ENCODE assay signal across 21 mouse cellular contexts in genomic region chr17:50570681-50571398, GRCm38 (mm10).
A peak's percentile ranks its signal among the peaks of the same experiment; 100 is the strongest.
DNase-seq lines count a peak whose midpoint lies in the region; ATAC-seq lines count a peak whose summit lies in the region.
"Had no signal": no experiment of that assay in that cellular context is flagged by ENCODE, and none has a peak within 500 bp of the region (broad histone marks: within the 10 kb centered on the region; RNA-seq: fewer than 3 reads in every experiment).

No protein-coding gene starts in this region.

- no peak overlapping the region for H3K9ac ChIP-seq in heart, embryonic 11.5 days (ENCODE audit: low read depth, low read length)
- H3K9ac ChIP-seq: embryonic facial prominence, embryonic 15.5 days; liver, postnatal 0 days; stomach, embryonic 15.5 days had no signal

- H3K27ac ChIP-seq in heart, embryonic 11.5 days (ENCODE audit: low read depth, low read length): no peak overlapping the region
- H3K27ac ChIP-seq: embryonic facial prominence, embryonic 15.5 days; forebrain, embryonic 10.5 days; stomach, embryonic 15.5 days had no signal

- no peak overlapping the region for H3K4me3 ChIP-seq in heart, embryonic 11.5 days (ENCODE audit: low read depth, low read length)
- H3K4me3 ChIP-seq: embryonic facial prominence, embryonic 15.5 days; forebrain, embryonic 10.5 days; stomach, embryonic 15.5 days had no signal

- no peaks in the 10 kb centered on the region for H3K27me3 ChIP-seq in heart, embryonic 11.5 days (ENCODE audit: control insufficient read depth, insufficient read depth, low read length)
- H3K27me3 ChIP-seq: embryonic facial prominence, embryonic 15.5 days; stomach, embryonic 15.5 days had no signal

- ATAC-seq in CD4-positive, CD25-positive, alpha-beta regulatory T cell, adult 4 months: peak; percentile 79
- ATAC-seq in inflammation-experienced regulatory T-cells, adult 6 months: peak; percentile 79
- ATAC-seq in neutrophil, adult 5-6 weeks (ENCODE audit: extremely low read depth, insufficient number of reproducible peaks, low FRiP score, poor library complexity, severe bottlenecking): peak; percentile 49
- ATAC-seq in heart, embryonic 11.5 days (replicated peaks; ENCODE audit: insufficient number of reproducible peaks, low FRiP score, low TSS enrichment): no peak
- ATAC-seq: hindbrain, embryonic 16.5 days; liver, postnatal 0 days had no signal

- DNase-seq in A20 (ENCODE audit: low read depth, low spot score): peak; percentile 65
- no peak for DNase-seq in gastrocnemius, postnatal 14 days
- DNase-seq in thymus, postnatal 25 days: no peak
- DNase-seq: cerebellum, postnatal 14 days; embryo, embryonic 11 days; heart, postnatal 4 days; kidney, adult 8-10 months; kidney, postnatal 4 days; layer of hippocampus, postnatal 36 days; liver; liver, postnatal 0 days; thymus, adult 2 months had no signal

- H3K9me3 ChIP-seq in heart, embryonic 11.5 days (replicated peaks; ENCODE audit: control insufficient read depth, low read length): no peaks in the 10 kb centered on the region
- H3K9me3 ChIP-seq: embryonic facial prominence, embryonic 15.5 days; forebrain, embryonic 10.5 days; stomach, embryonic 15.5 days had no signal

- H3K4me1 ChIP-seq in heart, embryonic 11.5 days (ENCODE audit: control insufficient read depth, insufficient read depth, low read length): no peaks in the 10 kb centered on the region
- H3K4me1 ChIP-seq: embryonic facial prominence, embryonic 15.5 days; forebrain, embryonic 10.5 days; stomach, embryonic 15.5 days had no signal

- H3K36me3 ChIP-seq in heart, embryonic 11.5 days (ENCODE audit: control insufficient read depth, insufficient read depth, low read length): no peaks in the 10 kb centered on the region
- H3K36me3 ChIP-seq: embryonic facial prominence, embryonic 15.5 days; forebrain, embryonic 10.5 days; stomach, embryonic 15.5 days had no signal

- no peak overlapping the region for H3K4me2 ChIP-seq in heart, embryonic 11.5 days
- H3K4me2 ChIP-seq: embryonic facial prominence, embryonic 15.5 days; midbrain, embryonic 11.5 days; stomach, embryonic 15.5 days had no signal

- 79% methylated on average over 5 of the region's 5 CpGs for WGBS in heart, embryonic 11.5 days (ENCODE audit: insufficient replicate concordance)

- intact Hi-C loops in gastrocnemius, postnatal 14 days (cut with DNase I; ENCODE audit: low total_unique reads): no loop called here
